In genomic region chr2:147012623-147013184, GRCm38 (mm10) we compare ENCODE assay signal across 8 mouse cellular contexts. TPM values are rescaled to one million over a fixed set of nuclear protein-coding genes. Genes with fewer than 3 reads are reported as not detected.
DNase-seq lines count a peak whose midpoint lies in the region; ATAC-seq lines count a peak whose summit lies in the region.

TSS of gene Xrn2 (plus strand) at chr2:147012996.

- peak within 1 kb of the TSS; percentile 100 for H3K27ac ChIP-seq in lung, embryonic 16.5 days (ENCODE audit: low read length)

- peak; percentile 85 for DNase-seq in MEL-GATA-1-ER (ENCODE audit: extremely low read depth, low read depth)
- DNase-seq in cerebellum, adult 8-10 months = peak; percentile 95
- peak; percentile 95 for DNase-seq in forelimb bud, embryonic 11.5 days (ENCODE audit: low read depth, low spot score)
- DNase-seq in layer of hippocampus, adult 9-10 months (ENCODE audit: low spot score) = peak; percentile 92
- DNase-seq in ovary, postnatal 10 days (ENCODE audit: low spot score) = peak; percentile 92
- DNase-seq in thymus, postnatal 10 days (ENCODE audit: low spot score in 2 of 2) = peak; percentile 94 to 96

- H3K4me3 ChIP-seq in lung, embryonic 16.5 days (ENCODE audit: low read length) = peak within 1 kb of the TSS; percentile 88

- no peaks in the 10 kb centered on the region for H3K9me3 ChIP-seq in lung, embryonic 16.5 days (ENCODE audit: control insufficient read depth, low read length)

- under 1% methylated on average over 37 of the region's 37 CpGs for WGBS in lung, embryonic 16.5 days

- ATAC-seq in hematopoietic stem cell, adult 5-6 weeks (replicated peaks in 1 of 2; ENCODE audit: insufficient read depth in 1 of 2, low FRiP score in 2 of 2, low TSS enrichment in 1 of 2, low read depth in 1 of 2, poor library complexity in 2 of 2, severe bottlenecking in 2 of 2) = peak; percentile 84 to 88
- peak; percentile 95 for ATAC-seq in lung, embryonic 16.5 days (ENCODE audit: low read depth)

- peak within 1 kb of the TSS; percentile 79 for H3K4me2 ChIP-seq in lung, embryonic 16.5 days (ENCODE audit: low read depth, low read length)

- H3K4me1 ChIP-seq in lung, embryonic 16.5 days (replicated peaks; ENCODE audit: control insufficient read depth, insufficient read depth, low read length) = peaks cover 15% of the 10 kb centered on the region

- peak within 1 kb of the TSS; percentile 90 for H3K9ac ChIP-seq in lung, embryonic 16.5 days (ENCODE audit: low read length)

- H3K27me3 ChIP-seq in lung, embryonic 16.5 days (ENCODE audit: control insufficient read depth, insufficient read depth, low read depth, low read length) = no peaks in the 10 kb centered on the region

- no peaks in the 10 kb centered on the region for H3K36me3 ChIP-seq in lung, embryonic 16.5 days (ENCODE audit: control insufficient read depth, insufficient read depth, low read length)

RNA-seq across cellular contexts. Expression of gene Xrn2, which starts in this region (rescaled TPM):
- total RNA-seq in hematopoietic stem cell, adult 5-6 weeks (2017) = 178 and 214 TPM in 2 replicates
- 74.7 and 79.3 TPM in 2 replicates for polyA plus RNA-seq in lung, embryonic 16.5 days (2015; fragmentation: Nextera tagmentation; extraction: Ambion mirVana)

Comparison
In these comparisons a context has a peak if more than half of its experiments do, and no peak if none do; other contexts are left out.
1. Peak in every context shown above with its lines: DNase-seq, ATAC-seq, H3K4me3 ChIP-seq and H3K27ac ChIP-seq.